Mouse (Mus musculus): ENCODE results near the gene Ap2b1. TPM values are rescaled to one million over a fixed set of nuclear protein-coding genes. Genes with fewer than 3 reads are reported as not detected.

Ap2b1 gene
- polyA plus RNA-seq, 1 experiment = 263 TPM

DNA sequence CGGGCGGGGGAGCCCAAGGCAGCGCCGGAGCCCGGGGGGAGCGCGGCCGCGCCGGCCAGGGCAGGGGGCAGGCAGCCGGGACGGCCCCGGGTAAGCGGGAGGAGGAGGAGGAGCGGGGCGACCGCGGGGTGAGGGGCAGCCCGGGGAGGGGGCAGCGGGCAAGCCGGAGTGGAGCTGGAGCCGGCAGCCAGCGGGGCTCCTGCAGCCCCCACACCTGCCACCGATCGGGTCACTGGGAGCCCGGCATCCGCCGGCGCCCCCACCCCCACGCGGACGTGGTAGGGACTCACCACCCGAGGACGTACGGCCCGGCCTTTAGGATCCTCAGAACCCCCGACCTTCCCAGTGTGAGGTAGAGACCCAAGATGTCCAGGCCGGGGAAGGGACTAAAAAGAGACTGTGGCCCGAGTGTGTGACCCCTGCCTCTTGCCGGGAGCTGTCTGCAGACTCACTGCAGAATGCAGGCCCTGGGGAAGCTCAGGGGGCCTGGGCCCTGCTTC is 111.0 kb downstream of the Ap2b1 start:
- TF ChIP-seq POLR2A (IDR thresholded peaks at IDR 0.05; ENCODE audit: control insufficient read depth, low read depth, low read length) (no peak), CTCF (IDR thresholded peaks at IDR 0.05; ENCODE audit: control insufficient read depth, insufficient read depth, insufficient replicate concordance, low read depth, low read length) (no peak)
- Histone ChIP-seq H3K27ac (ENCODE audit: control insufficient read depth, insufficient read depth, low read depth, low read length) (no peak overlapping the region), H3K4me3 (ENCODE audit: control insufficient read depth, low read depth, low read length) (peak overlapping the region; percentile 41), H3K4me1 (ENCODE audit: control insufficient read depth, insufficient read depth, low read length) (peaks cover 6% of the 10 kb centered on the region), H3K36me3 (ENCODE audit: control insufficient read depth, insufficient read depth, low read length) (no peaks in the 10 kb centered on the region), H3K27me3 (ENCODE audit: control insufficient read depth, insufficient read depth, low read length) (no peaks in the 10 kb centered on the region)

GRCm38 (mm10) chr11:83410510-83410909 is 111.7 kb downstream of the Ap2b1 start:
- Histone ChIP-seq H3K27me3 (ENCODE audit: control insufficient read depth, insufficient read depth, low read length) (no peaks in the 10 kb centered on the region), H3K27ac (ENCODE audit: control insufficient read depth, insufficient read depth, low read depth, low read length) (no peak overlapping the region), H3K36me3 (ENCODE audit: control insufficient read depth, insufficient read depth, low read length) (no peaks in the 10 kb centered on the region), H3K4me3 (ENCODE audit: control insufficient read depth, low read depth, low read length) (no peak overlapping the region), H3K4me1 (ENCODE audit: control insufficient read depth, insufficient read depth, low read length) (peaks cover 6% of the 10 kb centered on the region)
- TF ChIP-seq POLR2A (IDR thresholded peaks at IDR 0.05; ENCODE audit: control insufficient read depth, low read depth, low read length) = no peak
- no peak for TF ChIP-seq CTCF (IDR thresholded peaks at IDR 0.05; ENCODE audit: control insufficient read depth, insufficient read depth, insufficient replicate concordance, low read depth, low read length)

DNA sequence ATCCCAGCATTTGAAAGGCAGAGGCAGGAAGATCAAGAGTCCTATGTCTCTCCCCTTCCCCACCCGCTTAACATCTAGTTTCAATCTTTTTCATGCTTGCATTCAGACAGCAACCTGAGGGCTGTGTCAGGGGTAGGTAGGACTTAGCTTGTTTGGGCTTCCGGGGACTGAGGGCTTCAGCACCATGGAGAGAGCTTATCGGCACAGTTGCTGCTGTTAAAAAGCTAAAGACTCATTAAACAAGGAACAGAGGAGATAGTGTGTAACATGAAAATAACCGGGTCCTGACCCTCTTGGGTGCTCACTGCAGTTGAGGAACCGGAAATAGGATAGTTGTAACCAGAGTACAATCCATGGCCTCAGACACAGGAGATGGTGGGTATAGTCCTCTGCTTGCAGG is 118.3 kb downstream of the Ap2b1 start:
- Histone ChIP-seq H3K27me3 (ENCODE audit: control insufficient read depth, insufficient read depth, low read length) (no peaks in the 10 kb centered on the region), H3K4me1 (ENCODE audit: control insufficient read depth, insufficient read depth, low read length) (peaks cover 3% of the 10 kb centered on the region), H3K4me3 (ENCODE audit: control insufficient read depth, low read depth, low read length) (no peak overlapping the region), H3K36me3 (ENCODE audit: control insufficient read depth, insufficient read depth, low read length) (no peaks in the 10 kb centered on the region), H3K27ac (ENCODE audit: control insufficient read depth, insufficient read depth, low read depth, low read length) (no peak overlapping the region)
- TF ChIP-seq POLR2A (IDR thresholded peaks at IDR 0.05; ENCODE audit: control insufficient read depth, low read depth, low read length) = no peak
- no peak for TF ChIP-seq CTCF (IDR thresholded peaks at IDR 0.05; ENCODE audit: control insufficient read depth, insufficient read depth, insufficient replicate concordance, low read depth, low read length)

DNA sequence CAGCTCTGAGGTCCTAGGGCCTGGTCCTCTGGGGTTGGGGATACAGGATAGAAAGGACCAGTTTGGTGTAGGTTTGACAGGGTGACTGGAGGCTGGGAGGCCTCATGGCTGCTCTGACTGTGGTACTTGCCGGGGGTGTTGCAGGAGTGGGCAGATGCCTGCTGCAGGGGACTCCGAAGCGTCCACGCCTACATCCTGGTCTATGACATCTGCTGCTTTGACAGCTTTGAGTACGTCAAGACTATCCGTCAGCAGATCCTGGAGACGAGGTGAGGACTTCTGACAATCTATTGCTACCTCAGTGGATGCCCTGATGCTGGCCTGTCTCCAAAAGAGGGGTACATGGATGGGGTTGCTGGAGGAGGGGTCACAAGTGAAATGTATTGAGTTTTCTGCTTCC is 118.9 kb downstream of the Ap2b1 start:
- H3K27ac ChIP-seq (ENCODE audit: control insufficient read depth, insufficient read depth, low read depth, low read length) = no peak overlapping the region
- H3K4me1 ChIP-seq (ENCODE audit: control insufficient read depth, insufficient read depth, low read length) = peaks cover 3% of the 10 kb centered on the region
- no peaks in the 10 kb centered on the region for H3K27me3 ChIP-seq (ENCODE audit: control insufficient read depth, insufficient read depth, low read length)
- TF ChIP-seq POLR2A (IDR thresholded peaks at IDR 0.05; ENCODE audit: control insufficient read depth, low read depth, low read length) = no peak
- TF ChIP-seq CTCF (IDR thresholded peaks at IDR 0.05; ENCODE audit: control insufficient read depth, insufficient read depth, insufficient replicate concordance, low read depth, low read length) = no peak
- no peaks in the 10 kb centered on the region for H3K36me3 ChIP-seq (ENCODE audit: control insufficient read depth, insufficient read depth, low read length)
- H3K4me3 ChIP-seq (ENCODE audit: control insufficient read depth, low read depth, low read length) = no peak overlapping the region

GRCm38 (mm10) chr11:83418566-83418965 is 119.7 kb downstream of the Ap2b1 start:
- no peak overlapping the region for H3K4me3 ChIP-seq (ENCODE audit: control insufficient read depth, low read depth, low read length)
- peaks cover 3% of the 10 kb centered on the region for H3K4me1 ChIP-seq (ENCODE audit: control insufficient read depth, insufficient read depth, low read length)
- no peak overlapping the region for H3K27ac ChIP-seq (ENCODE audit: control insufficient read depth, insufficient read depth, low read depth, low read length)
- H3K27me3 ChIP-seq (ENCODE audit: control insufficient read depth, insufficient read depth, low read length) = no peaks in the 10 kb centered on the region
- H3K36me3 ChIP-seq (ENCODE audit: control insufficient read depth, insufficient read depth, low read length) = no peaks in the 10 kb centered on the region
- no peak for TF ChIP-seq CTCF (IDR thresholded peaks at IDR 0.05; ENCODE audit: control insufficient read depth, insufficient read depth, insufficient replicate concordance, low read depth, low read length)

GRCm38 (mm10) chr11:83420338-83420737 is 121.5 kb downstream of the Ap2b1 start:
- Histone ChIP-seq H3K4me3 (ENCODE audit: control insufficient read depth, low read depth, low read length) (no peak overlapping the region), H3K4me1 (ENCODE audit: control insufficient read depth, insufficient read depth, low read length) (peaks cover 3% of the 10 kb centered on the region), H3K36me3 (ENCODE audit: control insufficient read depth, insufficient read depth, low read length) (no peaks in the 10 kb centered on the region), H3K27me3 (ENCODE audit: control insufficient read depth, insufficient read depth, low read length) (no peaks in the 10 kb centered on the region), H3K27ac (ENCODE audit: control insufficient read depth, insufficient read depth, low read depth, low read length) (no peak overlapping the region)
- TF ChIP-seq POLR2A (IDR thresholded peaks at IDR 0.05; ENCODE audit: control insufficient read depth, low read depth, low read length) (no peak), CTCF (IDR thresholded peaks at IDR 0.05; ENCODE audit: control insufficient read depth, insufficient read depth, insufficient replicate concordance, low read depth, low read length) (peak; percentile 30; the same call in 1 of the 2 replicates)

GRCm38 (mm10) chr11:83421305-83421704 is 122.5 kb downstream of the Ap2b1 start:
- Histone ChIP-seq H3K27me3 (ENCODE audit: control insufficient read depth, insufficient read depth, low read length) (no peaks in the 10 kb centered on the region), H3K27ac (ENCODE audit: control insufficient read depth, insufficient read depth, low read depth, low read length) (no peak overlapping the region), H3K4me3 (ENCODE audit: control insufficient read depth, low read depth, low read length) (peak overlapping the region; percentile 35), H3K4me1 (ENCODE audit: control insufficient read depth, insufficient read depth, low read length) (peaks cover 3% of the 10 kb centered on the region), H3K36me3 (ENCODE audit: control insufficient read depth, insufficient read depth, low read length) (no peaks in the 10 kb centered on the region)
- no peak for TF ChIP-seq POLR2A (IDR thresholded peaks at IDR 0.05; ENCODE audit: control insufficient read depth, low read depth, low read length)
- TF ChIP-seq CTCF (IDR thresholded peaks at IDR 0.05; ENCODE audit: control insufficient read depth, insufficient read depth, insufficient replicate concordance, low read depth, low read length) = no peak

- no peak for TF ChIP-seq POLR2A (IDR thresholded peaks at IDR 0.05; ENCODE audit: control insufficient read depth, low read depth, low read length)
- TF ChIP-seq CTCF (IDR thresholded peaks at IDR 0.05; ENCODE audit: control insufficient read depth, insufficient read depth, insufficient replicate concordance, low read depth, low read length) = peak; percentile 97
- no peak overlapping the region for H3K4me3 ChIP-seq (ENCODE audit: control insufficient read depth, low read depth, low read length)
- no peaks in the 10 kb centered on the region; the same call in 1 of the 2 replicates for H3K4me1 ChIP-seq (ENCODE audit: control insufficient read depth, insufficient read depth, low read length)
- no peak overlapping the region for H3K27ac ChIP-seq (ENCODE audit: control insufficient read depth, insufficient read depth, low read depth, low read length)
- H3K27me3 ChIP-seq (ENCODE audit: control insufficient read depth, insufficient read depth, low read length) = no peaks in the 10 kb centered on the region; the same call in 1 of the 2 replicates
- no peaks in the 10 kb centered on the region for H3K36me3 ChIP-seq (ENCODE audit: control insufficient read depth, insufficient read depth, low read length)
Observed at GRCm38 (mm10) chr11:83424681-83425080, 125.9 kb downstream of the Ap2b1 start.
